Mouse (Mus musculus) hindbrain, postnatal 0 days (tissue): ENCODE measurements around the gene Sec1. TPM values are rescaled to one million over a fixed set of nuclear protein-coding genes. Genes with fewer than 3 reads are reported as not detected.

Experiments
- ATAC-seq: fragments of 200-750 bp; cut with Nextera tagmentation; 2 replicates; pipeline ENCODE4 v1.8.0; 2017; ENCODE audit warnings: mild to moderate bottlenecking, moderate TSS enrichment, moderate library complexity
- DNase-seq: peaks from one replicate; pipeline ENCODE4 v3.0.0-alpha.2; 2015; ENCODE audit warnings: low spot score
- H3K27ac ChIP-seq: fragments of 300-500 bp; sonication (generic); 2 replicates; pipeline ENCODE4 v1.5.1; 2014; ENCODE audit warnings: mild to moderate bottlenecking
- H3K27me3 ChIP-seq: fragments of 300-500 bp; sonication (generic); 2 replicates; pipeline ENCODE4 v1.6.1; 2014; ENCODE audit warnings: low read length, mixed read lengths; ENCODE audit not compliant: insufficient read depth
- H3K36me3 ChIP-seq: fragments of 300-500 bp; sonication (generic); 2 replicates; pipeline ENCODE4 v1.6.1; 2014; ENCODE audit warnings: low read length, mixed read lengths; ENCODE audit not compliant: insufficient read depth
- H3K4me1 ChIP-seq: fragments of 300-500 bp; sonication (generic); 2 replicates; pipeline ENCODE4 v1.6.1; 2014; ENCODE audit warnings: antibody characterized with exemption, low read length, mixed read lengths; ENCODE audit not compliant: insufficient read depth
- H3K4me2 ChIP-seq: fragments of 300-500 bp; sonication (generic); 2 replicates; pipeline ENCODE4 v1.6.1; 2014; ENCODE audit warnings: low read depth, mild to moderate bottlenecking, low read length, moderate library complexity, mixed read lengths
- H3K4me3 ChIP-seq: fragments of 300-500 bp; sonication (generic); 2 replicates; pipeline ENCODE4 v1.5.1; 2014; ENCODE audit warnings: low read length
- H3K9ac ChIP-seq: fragments of 300-500 bp; sonication (generic); replicated peaks from 2 replicates; pipeline ENCODE4 v1.6.1; 2014; ENCODE audit warnings: mild to moderate bottlenecking, low read length, moderate library complexity, mixed read lengths
- H3K9me3 ChIP-seq: fragments of 300-500 bp; sonication (generic); 2 replicates; pipeline ENCODE4 v1.6.1; 2016; ENCODE audit warnings: low read length, mixed read lengths
- CTCF ChIP-seq: IDR thresholded peaks from 2 replicates; pipeline ENCODE4 v1.5.1; 2016; ENCODE audit warnings: antibody characterized with exemption, control low read depth, low read depth
- WGBS: fragments of 180-500 bp; shearing (Covaris S2); extraction: QIAGEN DNeasy Blood & Tissue Kit; methylation state at CpG from one replicate; pipeline ENCODE4 v1.1.7; 2014; 5-methylcytosine and 5-hydroxymethylcytosine counted together
- polyA plus RNA-seq: library from polyadenylated mRNA; unstranded; fragments of >200 nt; fragmentation: Nextera tagmentation; extraction: Ambion mirVana; gene quantifications from 2 replicates; pipeline ENCODE4 v1.2.1, GENCODE M21; 2015
- total RNA-seq: library from RNA; depleted of rRNA; stranded (reverse); fragments of >200 nt; gene quantifications from 2 replicates; pipeline ENCODE4 v1.2.3, GENCODE M21; 2014

Sec1 gene
- total and polyA plus RNA-seq, 2 experiments from 2014 or later: 0.35 to 0.68 TPM

DNA sequence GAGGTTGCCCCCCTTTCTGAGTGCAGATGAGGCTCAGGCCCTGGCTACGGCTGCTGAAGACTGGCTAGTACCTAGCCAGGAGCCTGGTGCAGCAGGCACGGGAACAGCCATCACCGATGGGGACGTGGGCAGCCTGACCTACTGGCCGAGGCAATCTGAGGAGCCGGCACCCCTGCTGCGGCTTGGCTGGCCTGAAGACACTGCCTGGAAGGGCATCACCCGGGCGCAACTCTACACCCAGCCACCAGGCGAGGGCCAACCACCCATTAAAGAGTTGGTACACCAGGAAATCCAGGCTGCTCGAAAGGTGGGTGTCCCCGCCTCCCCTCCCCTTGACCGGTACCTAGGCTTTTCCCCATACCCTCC is 28.1 kb upstream of the Sec1 start:
- TF ChIP-seq CTCF: no peak
- WGBS: 74% methylated on average over 13 of the region's 13 CpGs
- no peak for ATAC-seq

DNA sequence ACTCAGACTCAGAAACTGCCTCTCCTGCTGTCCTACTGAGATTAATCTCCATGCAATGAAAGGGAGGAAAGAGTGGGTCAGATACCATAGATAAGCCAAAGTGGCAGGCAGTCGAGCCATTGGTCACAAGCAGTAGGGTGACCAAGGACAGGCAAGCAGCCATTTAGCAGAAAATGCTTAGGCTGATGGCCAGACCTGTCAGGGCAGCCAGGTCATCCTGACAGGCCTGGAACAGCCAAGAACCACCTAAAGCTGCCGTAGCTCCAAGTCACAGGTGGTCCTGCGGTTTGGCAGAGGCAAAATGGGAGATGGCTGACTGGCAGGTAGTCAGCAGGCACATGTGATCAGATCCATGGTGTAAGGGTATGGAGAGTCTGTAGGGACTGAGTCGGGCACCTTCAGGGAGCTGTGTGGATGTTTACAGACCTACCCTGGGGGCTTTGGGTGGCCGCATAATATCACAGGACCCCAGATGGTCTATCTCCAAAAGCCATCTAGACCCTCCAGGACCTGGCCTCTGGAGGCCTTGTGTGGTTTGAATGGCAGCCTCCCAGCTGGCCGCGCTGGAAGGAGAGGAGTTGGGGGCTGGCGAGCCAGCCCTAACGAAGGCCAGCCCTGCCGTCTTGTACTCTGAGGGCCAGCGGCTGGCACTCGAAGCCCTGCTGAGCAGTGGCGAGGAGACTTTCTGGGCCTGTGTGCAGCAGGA is 27.6 kb upstream of the Sec1 start:
- WGBS: 50% methylated on average over 13 of the region's 13 CpGs
- Histone ChIP-seq H3K9me3 (no peaks in the 10 kb centered on the region), H3K27ac (no peak overlapping the region), H3K4me3 (no peak overlapping the region), H3K27me3 (no peaks in the 10 kb centered on the region), H3K9ac (no peak overlapping the region), H3K4me1 (peaks cover 14% of the 10 kb centered on the region), H3K36me3 (peaks cover 28% of the 10 kb centered on the region), H3K4me2 (no peak overlapping the region)
- no peak for DNase-seq
- TF ChIP-seq CTCF: no peak
- no peak for ATAC-seq

More for the DNA sequence above, 28.1 kb upstream of the Sec1 start:
- H3K4me1 ChIP-seq: 0 out of 2 replicates have a peak, but pooled peaks cover 10% of the 10 kb centered on the region
- H3K4me2 ChIP-seq: no peak overlapping the region
- no peak overlapping the region for H3K27ac ChIP-seq
- H3K27me3 ChIP-seq: no peaks in the 10 kb centered on the region
- no peak overlapping the region for H3K9ac ChIP-seq
- peaks cover 28% of the 10 kb centered on the region for H3K36me3 ChIP-seq
- H3K4me3 ChIP-seq: no peak overlapping the region
- no peaks in the 10 kb centered on the region for H3K9me3 ChIP-seq
- DNase-seq: no peak

- peaks cover 19% of the 10 kb centered on the region for H3K4me1 ChIP-seq
- ATAC-seq (no peak), DNase-seq (no peak)
- no peaks in the 10 kb centered on the region for H3K9me3 ChIP-seq
- H3K27me3 ChIP-seq: no peaks in the 10 kb centered on the region
- TF ChIP-seq CTCF: no peak
- H3K4me3 ChIP-seq: no peak overlapping the region
- no peak overlapping the region for H3K9ac ChIP-seq
- 81% methylated on average over 7 of the region's 7 CpGs for WGBS
- H3K27ac ChIP-seq: no peak overlapping the region
- H3K4me2 ChIP-seq: no peak overlapping the region
- peaks cover 28% of the 10 kb centered on the region for H3K36me3 ChIP-seq
Measured at GRCm38 (mm10) chr7:45721234-45721571, 27.0 kb upstream of the Sec1 start.

DNA sequence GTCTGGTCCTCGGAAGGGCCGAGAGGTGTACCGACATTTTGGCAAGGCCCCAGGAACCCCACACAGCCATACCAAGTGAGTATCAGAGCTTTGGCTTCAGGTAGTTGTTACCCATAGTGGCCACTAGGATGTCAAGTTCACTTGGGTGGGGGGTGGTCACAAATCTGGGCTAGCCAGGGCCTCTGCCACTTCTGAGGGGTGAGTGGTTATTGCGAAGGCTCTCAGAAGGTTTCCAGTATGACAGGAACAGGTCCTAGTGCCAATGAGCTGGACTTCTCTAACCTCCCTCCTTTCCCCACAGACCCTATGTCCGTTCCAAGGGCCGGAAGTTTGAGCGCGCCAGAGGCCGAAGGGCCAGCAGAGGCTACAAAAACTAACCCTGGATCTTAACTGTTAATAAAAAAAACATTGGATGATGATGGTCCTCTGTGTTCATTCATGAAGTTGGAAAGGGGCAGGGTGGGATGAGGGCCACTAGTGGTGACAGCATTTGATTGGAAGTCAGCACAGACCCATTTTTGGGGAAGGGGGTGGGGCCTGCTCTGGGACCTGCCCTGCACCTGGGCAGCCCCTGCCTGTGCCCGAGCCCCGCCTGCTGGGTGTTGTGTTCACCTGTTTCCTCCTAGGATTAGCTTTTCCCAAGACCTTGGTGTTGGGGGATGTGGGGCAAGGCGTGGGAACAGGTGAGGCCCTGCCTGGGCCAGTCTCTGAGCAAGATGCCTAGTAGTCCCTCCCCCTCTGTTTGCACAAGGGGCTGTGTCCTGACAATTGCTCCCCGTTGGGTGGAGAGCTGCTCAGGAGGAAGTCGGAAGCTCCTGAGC is 26.4 kb upstream of the Sec1 start, which contains the start of gene Fam83e:
Gene Fam83e (plus strand): TSS at position 800 of the 821 bp plus-strand sequence.
- 81% methylated on average over 13 of the region's 14 CpGs for WGBS
- ATAC-seq: no peak
- H3K27me3 ChIP-seq: no peaks in the 10 kb centered on the region
- H3K9me3 ChIP-seq: no peaks in the 10 kb centered on the region
- H3K9ac ChIP-seq: no peak within 1 kb of the TSS
- no peak for DNase-seq
- H3K4me1 ChIP-seq: peaks cover 24% of the 10 kb centered on the region
- no peak within 1 kb of the TSS for H3K4me2 ChIP-seq
- H3K4me3 ChIP-seq: no peak within 1 kb of the TSS
- H3K36me3 ChIP-seq: peaks cover 28% of the 10 kb centered on the region
- no peak within 1 kb of the TSS for H3K27ac ChIP-seq
- TF ChIP-seq CTCF: peak; percentile 46

- Histone ChIP-seq H3K9me3 (no peaks in the 10 kb centered on the region), H3K9ac (no peak overlapping the region), H3K4me2 (no peak overlapping the region), H3K4me3 (no peak overlapping the region), H3K36me3 (peaks cover 26% of the 10 kb centered on the region), H3K27ac (no peak overlapping the region), H3K4me1 (peaks cover 27% of the 10 kb centered on the region), H3K27me3 (no peaks in the 10 kb centered on the region)
- ATAC-seq (no peak), DNase-seq (no peak)
- WGBS: 86% methylated on average over 15 of the region's 16 CpGs
- TF ChIP-seq CTCF: no peak
Measured at GRCm38 (mm10) chr7:45719738-45720412, 25.7 kb upstream of the Sec1 start.

DNA sequence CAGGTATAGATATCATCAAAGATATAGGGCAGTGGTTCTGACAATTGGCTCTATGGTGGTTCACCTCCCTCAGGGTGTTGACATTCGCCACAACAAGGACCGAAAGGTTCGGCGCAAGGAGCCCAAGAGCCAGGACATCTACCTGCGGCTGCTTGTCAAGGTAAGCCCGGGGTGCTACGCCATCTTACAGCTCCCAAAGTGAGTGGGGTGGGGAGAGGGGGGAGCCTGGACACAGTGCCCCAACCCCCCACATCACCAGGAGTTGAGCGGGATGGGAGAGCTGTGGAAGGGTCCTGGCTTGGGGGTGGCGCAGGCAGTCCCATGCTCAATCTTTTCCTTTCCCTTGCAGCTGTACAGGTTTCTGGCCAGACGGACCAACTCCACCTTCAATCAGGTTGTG is 25.0 kb upstream of the Sec1 start:
- Histone ChIP-seq H3K4me1 (peaks cover 27% of the 10 kb centered on the region), H3K9ac (peak overlapping the region; percentile 94), H3K27me3 (no peaks in the 10 kb centered on the region), H3K9me3 (no peaks in the 10 kb centered on the region), H3K4me3 (peak overlapping the region; percentile 82), H3K4me2 (peak overlapping the region; percentile 83), H3K36me3 (peaks cover 20% of the 10 kb centered on the region), H3K27ac (no peak overlapping the region)
- no peak for ATAC-seq
- no peak for TF ChIP-seq CTCF
- DNase-seq: no peak
- WGBS: 85% methylated on average over 10 of the region's 10 CpGs
